Comparison of ENCODE assay signal across 1 mouse cellular context in genomic region chr4:116807197-116808129, GRCm38 (mm10).
TF ChIP-seq lines count a peak whose summit lies in the region.

Gene Toe1 (minus strand): TSS chr4:116807640.
Gene Mutyh (plus strand): TSS chr4:116807723.

TF ChIP-seq in CH12.LX, 34 proteins besides CTCF, POLR2A, EP300 and RAD21 (continued from another document):
- peak; percentile 61; the same call in 1 of the 2 replicates for TF ChIP-seq MAX (IDR thresholded peaks at IDR 0.05; ENCODE audit: low read length)
- TF ChIP-seq RCOR1 (conservative IDR thresholded peaks at IDR 0.05; ENCODE audit: low read depth, low read length) = no peak
- TF ChIP-seq ETS1 (conservative IDR thresholded peaks at IDR 0.05; ENCODE audit: low read depth, low read length) = no peak
- peak; percentile 95 for TF ChIP-seq NELFE (IDR thresholded peaks at IDR 0.05; ENCODE audit: low read depth, low read length)
- peak; percentile 81; the same call in 1 of the 2 replicates for TF ChIP-seq MAZ (IDR thresholded peaks at IDR 0.05; ENCODE audit: low read depth, low read length)
- no peak for TF ChIP-seq USF1 (IDR thresholded peaks at IDR 0.05; ENCODE audit: low read depth, low read length)
- no peak for TF ChIP-seq SMC3 (IDR thresholded peaks at IDR 0.05; ENCODE audit: low read depth, low read length)
- peak; percentile 71; the same call in 1 of the 2 replicates for TF ChIP-seq KAT2A (IDR thresholded peaks at IDR 0.05; ENCODE audit: insufficient replicate concordance, low read length)
- TF ChIP-seq MXI1 (IDR thresholded peaks at IDR 0.05; ENCODE audit: low read depth, low read length) = peak; percentile 59; the same call in 1 of the 2 replicates
- TF ChIP-seq IRF4 (IDR thresholded peaks at IDR 0.05; ENCODE audit: low read depth, low read length) = peak; percentile 49
- no peak for TF ChIP-seq CHD1 (IDR thresholded peaks at IDR 0.05; ENCODE audit: low read depth, low read length)
- TF ChIP-seq SIN3A (IDR thresholded peaks at IDR 0.05; ENCODE audit: low read length) = peak; percentile 44; the same call in 1 of the 2 replicates
- TF ChIP-seq NRF1 (IDR thresholded peaks at IDR 0.05; ENCODE audit: low read depth, low read length) = peak; percentile 86
- peak; percentile 47; the same call in 1 of the 2 replicates for TF ChIP-seq E2F4 (IDR thresholded peaks at IDR 0.05; ENCODE audit: insufficient replicate concordance, low read depth, low read length)
- TF ChIP-seq ZMIZ1 (IDR thresholded peaks at IDR 0.05; ENCODE audit: low read depth, low read length) = peak; percentile 82
- peak; percentile 75; the same call in 1 of the 2 replicates for TF ChIP-seq POLR2AphosphoS2 (IDR thresholded peaks at IDR 0.05; ENCODE audit: low read depth, low read length)
- TF ChIP-seq HCFC1 (IDR thresholded peaks at IDR 0.05; ENCODE audit: low read depth, low read length) = peak; percentile 87
